Mouse (Mus musculus) gastrocnemius, postnatal 10 days (tissue): ENCODE results near the gene Plcl2. TPM values are rescaled to one million over a fixed set of nuclear protein-coding genes. Genes with fewer than 3 reads are reported as not detected.
A peak's percentile ranks its signal among the peaks of the same experiment; 100 is the strongest.

Experiments
- DNase-seq: peaks from one replicate; pipeline ENCODE4 v3.0.0; 2021; ENCODE audit warnings: mixed read lengths
- long read RNA-seq, 2 experiments: library from polyadenylated mRNA; stranded (forward); transcript quantifications; one replicate each; pipeline ENCODE4 v2.0.0; 2021
- total RNA-seq, 2 experiments: library from RNA; stranded (reverse); gene quantifications; 2 replicates each; pipeline ENCODE4 v1.2.3; 2021

The Plcl2 gene
- 10 to 100 TPM; 37.7 to 38.2 TPM for total RNA-seq
- long read RNA-seq, experiment 1, full-length matches to known transcripts, result 28 of 58 reads
- long read RNA-seq, experiment 1, partial matches to known transcripts, result 4 of 58 reads
- long read RNA-seq, experiment 1, other reads (novel, unspliced or antisense), result 26 of 58 reads
- long read RNA-seq, experiment 2, full-length matches to known transcripts, result 27 of 57 reads
- long read RNA-seq, experiment 2, partial matches to known transcripts, result 10 of 57 reads
- long read RNA-seq, experiment 2, other reads (novel, unspliced or antisense), result 20 of 57 reads

DNA sequence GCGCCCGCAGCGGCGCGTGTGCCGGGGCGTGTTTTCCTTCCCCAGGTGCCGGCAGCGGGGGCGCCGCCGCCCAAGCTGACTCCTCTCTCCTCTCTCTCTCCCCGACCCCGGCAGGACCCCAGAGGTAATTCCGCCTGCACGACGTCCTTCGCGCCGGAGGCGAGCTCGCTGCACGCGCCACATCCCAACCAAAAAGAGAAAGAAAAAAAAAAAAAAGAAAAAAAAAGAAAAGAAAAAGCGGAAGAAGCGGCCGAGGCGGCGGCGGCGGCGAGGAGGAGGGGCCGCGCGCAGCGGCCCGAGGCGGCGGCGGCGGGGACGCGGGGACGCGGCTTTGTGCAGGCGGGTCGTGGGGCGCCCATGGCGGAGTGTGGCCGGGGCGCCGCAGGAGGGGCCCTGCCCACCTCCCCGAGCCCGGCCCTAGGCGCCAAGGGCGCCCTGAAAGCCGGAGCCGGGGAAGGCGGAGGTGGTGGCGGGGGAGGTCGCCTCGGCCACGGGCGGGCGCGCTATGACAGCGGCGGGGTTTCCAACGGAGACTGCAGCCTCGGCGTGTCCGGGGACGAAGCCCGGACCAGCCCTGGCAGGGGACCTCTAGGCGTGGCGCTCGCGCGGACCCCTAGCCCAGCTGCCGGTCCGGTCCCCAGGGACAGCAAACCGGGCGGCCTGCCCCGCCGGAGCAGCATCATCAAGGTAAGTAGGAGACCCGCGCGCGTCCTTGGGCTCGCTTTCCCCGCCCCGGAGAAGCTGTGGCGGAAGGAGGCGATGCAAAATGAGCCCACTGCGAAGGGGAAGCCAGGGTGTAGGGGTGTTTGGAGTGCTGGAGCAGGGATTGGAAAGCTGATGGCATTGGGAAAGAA lies at the start of gene Plcl2:
Gene Plcl2 (plus strand): TSS at position 153 of the 854 bp plus-strand sequence.
- DNase-seq, result peak; percentile 69

DNA sequence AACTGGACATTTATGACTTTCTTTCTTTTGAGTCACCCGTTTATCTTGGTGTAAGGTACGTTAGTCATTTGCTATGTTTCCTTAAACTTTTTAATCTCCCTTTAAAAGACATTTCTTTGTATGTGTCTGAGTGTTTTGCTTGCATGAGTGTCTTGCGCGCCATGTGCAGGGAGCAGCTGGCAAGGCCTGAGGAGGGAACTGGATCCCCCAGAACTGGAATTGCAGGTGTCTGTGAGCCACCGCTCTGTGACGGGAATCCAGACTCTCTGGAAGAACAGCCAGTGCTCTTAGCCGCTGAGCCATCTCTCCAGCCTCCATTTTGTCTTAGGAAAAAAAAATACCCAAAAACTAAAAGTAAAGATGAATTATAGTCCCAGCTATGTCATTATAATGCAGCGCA lies 48.9 kb upstream of the Plcl2 start:
- no peak for DNase-seq

DNA sequence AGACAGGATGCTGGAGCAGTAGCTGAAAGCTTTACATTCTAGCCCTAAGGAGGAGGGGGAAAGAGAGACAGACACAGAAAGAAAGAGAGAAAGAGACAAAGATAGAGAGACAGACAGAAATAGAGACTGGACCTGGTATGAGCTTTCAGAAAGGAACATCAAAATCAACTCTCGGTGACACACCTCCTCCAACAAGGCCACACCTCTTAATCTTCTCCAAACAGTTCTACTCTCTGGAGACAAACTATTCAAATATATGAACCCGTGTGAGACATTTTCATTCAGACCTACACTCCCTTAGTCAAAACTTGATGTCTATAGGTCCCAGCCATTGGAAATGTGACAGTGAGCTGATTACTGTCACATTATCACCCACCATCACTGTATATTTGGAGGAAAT lies 41.8 kb upstream of the Plcl2 start:
- no peak for DNase-seq

DNA sequence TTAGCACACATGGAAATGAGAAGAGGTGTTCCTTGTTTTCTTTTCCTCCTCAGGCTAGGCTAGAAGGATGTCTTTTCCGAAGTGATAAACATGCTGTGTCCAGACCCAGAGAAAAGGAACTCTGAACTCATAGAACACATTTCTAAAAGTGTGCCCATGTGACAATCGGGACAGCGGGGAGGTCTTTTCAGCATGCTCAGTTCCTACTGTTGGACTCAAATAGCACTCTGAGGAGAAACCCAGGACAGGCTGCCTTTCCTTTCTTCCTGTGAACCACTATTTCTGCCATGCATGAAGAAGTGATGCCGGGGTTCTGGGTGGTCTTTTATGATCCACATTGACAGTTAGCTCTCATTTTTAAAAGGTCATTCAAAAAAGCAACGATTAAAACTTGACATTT lies 40.1 kb upstream of the Plcl2 start:
- no peak for DNase-seq

DNA sequence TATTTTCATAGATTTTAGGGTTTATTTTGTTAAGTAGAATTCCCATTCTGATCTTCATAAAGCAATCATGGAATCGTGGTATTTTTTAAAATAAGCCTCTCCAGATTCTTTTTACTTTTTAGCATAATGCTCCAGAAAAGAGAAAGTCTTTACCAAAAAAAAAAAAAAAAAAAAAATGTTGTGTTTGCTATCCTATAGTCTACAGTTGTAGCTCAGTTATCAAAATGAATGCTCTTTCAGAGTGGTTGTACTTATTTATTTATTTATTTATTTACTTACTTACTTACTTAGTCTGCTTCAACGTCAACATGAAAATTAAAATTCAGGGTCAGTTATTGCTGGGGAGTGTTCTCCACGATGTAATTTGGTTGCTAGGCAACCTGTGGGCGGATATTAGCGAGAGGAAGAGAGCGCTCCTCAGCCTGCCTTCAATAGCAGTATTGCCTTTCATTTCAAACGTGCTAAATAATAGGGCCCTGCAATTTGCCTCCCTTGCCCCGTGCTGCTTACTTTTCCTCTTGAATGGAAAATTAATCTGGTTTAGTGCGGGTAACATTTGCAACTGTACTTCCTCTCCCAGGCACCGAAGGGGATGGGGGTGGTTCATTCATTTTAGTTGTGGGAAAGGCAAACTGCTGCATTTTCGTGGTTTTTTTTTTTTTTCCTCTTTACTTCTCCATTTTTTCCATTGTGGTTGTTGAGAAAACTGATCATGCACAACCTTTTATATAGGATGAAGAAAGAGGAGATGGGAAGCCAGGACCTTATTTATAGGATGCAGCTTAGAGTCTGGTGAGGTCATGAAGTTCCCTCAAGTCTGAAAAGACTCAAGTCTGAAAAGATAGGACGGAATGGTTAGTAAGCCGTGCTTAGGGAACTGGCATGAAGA lies 39.4 kb upstream of the Plcl2 start:
- DNase-seq, result no peak

DNA sequence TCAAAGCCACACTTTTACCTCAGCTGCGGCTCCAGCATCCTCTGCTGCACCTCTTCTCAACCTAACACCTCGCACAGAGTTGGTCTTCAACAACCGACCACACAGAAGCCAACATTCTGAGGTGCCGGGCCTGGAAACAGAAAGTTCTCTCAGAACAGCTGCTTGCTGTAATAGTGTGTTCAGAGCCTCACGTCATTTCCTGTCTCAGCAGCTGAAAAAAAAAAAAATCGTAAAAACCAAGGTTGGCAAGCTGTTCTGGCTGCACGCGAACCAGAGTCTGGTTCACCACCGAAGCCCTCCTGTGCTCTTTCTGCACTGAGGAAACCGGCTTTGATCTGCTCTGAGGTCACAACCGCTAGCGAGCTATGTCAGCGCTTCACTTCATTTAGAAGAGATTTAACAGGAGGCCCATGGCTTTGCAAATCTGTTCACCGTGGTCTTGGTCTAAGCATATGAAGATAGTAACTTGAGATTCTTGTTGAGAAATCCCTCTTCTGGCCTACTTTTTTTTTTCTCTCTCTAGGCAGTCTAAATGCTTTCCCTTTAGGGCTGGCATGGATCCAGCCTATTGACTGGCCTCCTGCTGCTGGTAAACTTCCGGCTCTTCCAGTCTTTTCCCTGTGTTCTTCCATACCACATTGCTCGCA lies 38.6 kb upstream of the Plcl2 start:
- DNase-seq, result peak; percentile 19

DNA sequence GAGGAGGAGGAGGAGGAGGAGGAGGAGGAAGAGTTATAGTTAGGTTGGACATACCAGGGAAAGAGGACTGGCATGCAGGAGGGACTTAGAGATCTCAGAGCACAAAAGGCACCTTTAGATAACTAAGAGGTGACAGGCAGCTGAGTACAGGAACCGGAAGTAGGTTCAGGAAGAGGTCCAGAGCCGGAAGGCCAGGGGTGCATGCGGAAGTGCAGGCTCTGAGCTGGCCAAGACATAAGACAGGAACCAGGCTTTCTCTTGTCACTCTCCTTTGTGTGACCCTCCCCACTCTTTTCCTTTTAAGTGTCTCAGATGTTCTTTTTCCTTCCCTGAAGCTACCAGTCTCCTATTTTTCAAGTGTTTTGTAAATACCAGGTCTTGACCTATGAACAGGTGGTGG lies 38.0 kb upstream of the Plcl2 start:
- DNase-seq, result no peak

DNA sequence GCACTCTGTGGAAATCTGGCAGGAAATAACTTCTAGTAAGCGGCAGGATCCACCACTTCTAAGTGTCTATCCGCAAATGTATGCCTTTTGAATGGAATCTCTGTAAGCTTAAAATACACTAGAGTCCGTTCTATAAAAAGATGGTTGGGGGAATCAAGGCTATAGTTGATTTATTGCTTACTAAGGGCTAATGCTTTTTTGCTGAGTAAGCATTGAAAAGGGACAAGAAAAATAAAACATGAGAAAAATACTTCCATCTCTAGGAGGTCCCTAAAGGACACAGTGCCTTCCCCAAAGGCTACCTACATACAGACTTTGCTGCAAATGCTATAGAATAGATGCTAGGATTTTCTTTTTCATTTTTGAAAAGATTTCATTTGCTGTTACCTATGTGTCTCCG lies 31.9 kb upstream of the Plcl2 start:
- DNase-seq, result no peak

DNA sequence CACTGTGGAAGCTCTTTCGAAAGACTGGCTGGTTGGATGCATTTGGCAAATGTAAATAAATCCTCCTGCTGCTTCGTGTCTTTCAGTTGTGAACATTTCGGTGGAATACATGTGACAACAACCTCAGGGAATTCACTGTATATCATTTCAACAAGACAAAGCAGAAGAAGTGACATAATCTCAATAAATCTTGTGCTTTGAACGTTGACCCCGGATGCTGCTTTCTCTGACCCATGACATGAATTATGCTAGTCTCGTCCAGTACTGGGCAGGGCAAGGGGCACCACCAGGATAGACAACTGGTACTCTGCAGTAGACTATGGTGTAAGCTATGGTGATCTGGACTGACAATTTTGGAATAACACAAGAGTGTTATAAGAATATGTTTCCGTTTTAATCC lies 28.3 kb upstream of the Plcl2 start:
- DNase-seq, result no peak

DNA sequence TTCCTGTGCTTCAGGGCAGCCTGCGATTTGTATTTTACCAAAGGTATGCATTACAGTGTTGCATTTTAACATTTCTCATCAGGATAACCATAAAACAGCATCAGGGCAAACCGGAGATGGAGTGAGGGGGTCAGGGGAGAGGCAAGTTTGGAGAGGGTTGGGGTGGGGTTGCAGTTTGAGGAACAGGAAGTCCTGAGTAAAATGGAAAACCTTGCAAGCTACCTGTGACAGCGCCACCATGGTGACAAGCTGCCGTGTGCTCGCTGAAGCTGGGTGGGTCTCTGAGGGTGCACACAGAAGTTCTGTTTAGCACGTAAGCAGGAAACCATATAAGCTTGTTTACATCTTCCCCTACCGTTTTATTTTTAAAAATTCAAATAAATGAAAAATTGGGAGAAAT lies 25.5 kb upstream of the Plcl2 start:
- DNase-seq, result no peak

DNA sequence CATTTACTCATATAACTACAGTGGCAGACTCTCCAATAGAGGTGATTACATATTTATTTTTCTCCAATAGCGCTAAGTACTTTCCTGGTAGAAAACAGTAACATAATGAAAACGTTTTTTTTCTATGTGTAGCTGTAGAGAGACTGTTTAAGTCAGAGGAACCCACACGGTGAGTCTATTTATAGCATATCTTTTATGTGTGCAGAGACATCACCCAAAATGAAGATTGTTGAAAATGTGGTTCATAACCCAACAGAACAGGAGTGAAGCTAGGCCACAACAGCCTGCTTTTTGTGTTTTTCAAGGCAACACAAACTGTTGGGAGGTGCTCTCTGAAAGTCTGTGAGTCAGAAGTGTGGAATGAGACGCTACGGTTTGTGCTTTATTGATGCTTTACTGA lies 24.2 kb upstream of the Plcl2 start:
- no peak for DNase-seq

DNA sequence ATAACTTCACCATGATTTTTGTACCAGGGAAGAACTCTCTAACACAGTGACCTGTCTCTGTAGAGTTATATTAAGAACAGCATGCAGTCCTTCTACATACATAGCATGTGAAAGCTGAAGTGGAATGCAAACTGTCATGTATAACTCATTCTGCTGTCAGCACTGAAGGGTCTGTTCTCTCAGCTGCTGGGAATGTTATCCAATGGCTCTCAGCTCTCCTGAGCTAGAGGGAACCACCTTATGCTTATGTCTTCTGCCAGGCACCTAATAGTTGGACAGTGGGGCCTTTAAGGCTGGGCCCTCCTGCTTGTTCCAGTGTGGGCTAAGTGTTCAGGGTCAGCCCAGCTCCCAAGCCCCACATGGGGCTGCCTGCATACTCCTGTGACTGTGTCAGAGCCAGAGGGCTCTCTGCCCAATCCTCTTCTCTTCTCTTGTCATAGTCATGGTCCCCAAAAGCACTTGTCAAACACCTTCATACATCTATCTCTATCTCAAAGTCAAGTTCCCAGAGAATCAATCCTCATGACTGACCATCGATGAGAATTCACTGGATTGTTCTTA lies 22.1 kb upstream of the Plcl2 start:
- DNase-seq, result no peak

DNA sequence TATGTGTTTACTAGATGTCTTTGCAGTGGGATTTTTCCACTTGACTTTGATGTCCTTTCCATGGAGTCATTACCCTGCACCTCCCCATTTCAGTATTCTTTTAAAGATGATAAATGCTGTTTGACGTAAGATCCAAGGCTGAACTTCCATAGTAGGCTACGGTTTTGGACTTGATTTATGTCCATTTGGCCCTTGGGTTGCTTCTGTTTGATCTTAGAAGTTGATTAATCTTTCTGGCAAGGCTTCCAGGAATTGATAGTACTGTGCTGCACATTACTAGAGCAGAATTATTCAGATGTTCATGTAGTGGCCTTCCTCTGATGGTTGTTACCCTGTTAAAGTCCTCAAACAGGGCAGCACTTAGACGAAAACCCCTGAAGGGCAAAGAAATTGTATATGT lies 21.5 kb upstream of the Plcl2 start:
- DNase-seq, result no peak

DNA sequence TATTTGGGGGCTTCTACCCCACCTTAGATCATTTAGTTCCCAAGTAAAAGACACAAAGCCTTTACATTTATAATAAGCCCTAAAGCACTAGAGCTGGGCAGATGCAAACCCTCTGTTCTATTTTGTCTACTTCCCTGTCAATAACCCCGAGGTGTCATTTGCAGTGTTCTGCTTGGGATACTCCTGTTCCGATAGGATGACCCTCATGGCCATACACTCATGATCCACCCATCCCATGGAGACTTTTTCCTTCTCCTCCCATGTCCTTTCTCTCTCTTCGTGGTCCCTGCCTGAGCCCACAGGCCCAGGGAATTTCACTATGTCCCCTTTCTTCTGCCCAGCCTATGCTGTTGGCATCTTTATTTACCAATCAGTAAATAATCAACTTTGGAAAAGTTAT lies 20.8 kb upstream of the Plcl2 start:
- no peak for DNase-seq

DNA sequence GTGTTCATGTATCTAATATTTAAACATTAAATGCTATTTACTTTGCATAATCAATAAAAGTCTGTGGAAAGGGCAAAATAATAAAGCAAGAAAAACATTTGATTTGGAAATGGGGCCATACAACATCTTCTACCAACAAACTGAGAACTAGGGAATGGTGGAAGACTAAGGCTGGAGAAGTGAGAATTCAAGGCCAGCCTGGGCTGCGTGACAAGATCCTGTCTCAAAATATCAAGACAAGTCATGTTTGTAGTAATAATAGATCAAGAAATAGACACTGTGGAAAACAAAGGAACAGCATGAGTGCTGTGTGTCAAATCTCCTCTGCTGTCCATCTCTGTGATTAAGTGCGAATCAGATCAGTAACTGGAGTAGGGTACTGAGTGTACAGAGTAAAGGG lies 20.3 kb upstream of the Plcl2 start:
- no peak for DNase-seq

DNA sequence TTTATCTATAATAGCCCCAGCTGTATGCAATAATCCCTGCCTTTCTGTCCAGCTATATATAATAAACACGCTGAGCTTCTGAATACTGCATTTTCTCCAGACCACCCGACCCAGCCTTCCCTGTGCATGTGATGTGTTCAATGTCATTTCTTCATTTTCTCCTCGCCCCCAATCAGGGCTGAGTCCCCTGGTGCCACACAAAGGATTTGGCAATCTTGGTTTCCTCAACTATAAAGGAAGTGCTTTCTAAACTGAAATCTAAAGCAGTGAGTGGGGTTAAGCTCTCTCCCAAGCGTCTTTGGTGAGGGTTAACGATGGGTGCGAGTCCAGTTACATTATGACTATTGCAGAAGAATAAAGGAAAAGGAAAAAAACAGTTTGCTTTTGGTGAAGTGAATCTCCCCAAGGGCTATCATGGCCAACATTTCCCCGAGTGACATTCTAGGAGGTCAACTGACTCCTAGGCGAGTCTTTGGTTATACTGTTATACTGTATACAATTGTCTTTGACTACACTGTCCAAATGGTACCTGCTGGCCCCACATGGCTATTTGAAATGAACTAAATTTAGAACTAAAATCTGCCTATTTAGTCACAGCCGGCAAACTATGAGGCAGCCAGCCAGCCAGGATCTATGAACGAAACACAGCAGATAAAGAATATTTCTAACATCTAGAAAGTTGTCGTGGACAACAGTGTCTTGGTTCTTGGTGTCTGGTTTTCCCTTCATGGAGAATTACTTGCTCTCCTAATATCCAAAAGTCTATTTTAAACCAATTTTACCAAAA lies 18.4 kb upstream of the Plcl2 start:
- DNase-seq, result no peak

DNA sequence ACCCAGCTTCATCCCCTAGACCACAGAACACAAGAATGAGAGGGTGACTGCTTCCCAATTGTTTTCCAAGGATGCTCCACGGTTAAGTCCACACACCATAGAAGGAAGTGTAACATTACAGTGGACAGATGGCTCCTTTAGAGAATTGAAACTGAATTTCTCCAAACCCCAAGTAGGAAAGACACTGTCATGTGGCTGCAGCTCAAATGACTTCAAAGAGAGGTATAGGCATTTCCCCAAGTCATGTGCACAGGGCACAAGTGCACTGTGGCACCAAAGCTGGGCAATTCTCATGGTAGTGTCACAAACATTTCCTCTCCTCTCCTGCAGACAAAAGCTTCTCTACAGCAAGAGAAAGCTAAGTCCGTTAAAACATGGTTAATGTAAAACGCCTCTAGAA lies 17.7 kb upstream of the Plcl2 start:
- no peak for DNase-seq

DNA sequence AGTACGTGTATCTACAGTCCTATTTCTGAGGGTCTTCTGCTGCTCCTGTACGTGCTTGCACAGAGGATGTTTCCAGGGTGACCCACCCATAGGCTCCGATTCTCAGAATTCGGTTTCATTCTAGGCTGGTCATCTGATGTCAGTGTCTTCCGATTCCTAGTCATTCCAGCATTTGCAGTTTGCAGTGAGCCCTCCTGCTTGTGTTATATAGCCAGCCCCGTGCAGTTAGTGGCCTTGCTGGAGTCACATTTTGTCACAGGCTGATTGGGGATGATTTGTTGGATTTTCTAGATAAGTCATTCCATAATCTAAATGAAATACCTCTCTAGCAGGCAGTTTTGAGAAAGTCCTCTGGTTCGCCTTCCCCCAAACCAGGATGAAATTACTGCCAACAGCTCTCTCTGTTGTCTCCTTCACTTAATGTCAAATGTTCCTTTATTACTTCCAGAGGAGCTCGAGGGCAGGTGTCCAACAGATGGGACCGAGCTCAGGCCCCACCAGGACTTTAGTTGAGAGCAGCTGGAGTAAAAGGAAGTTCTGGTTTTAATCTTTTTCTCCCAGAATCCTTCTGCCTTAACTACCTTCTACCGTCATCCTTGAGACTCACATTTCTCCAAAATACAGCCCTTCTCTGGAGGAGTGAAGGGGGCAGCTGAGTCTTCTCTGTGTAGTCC lies 13.8 kb upstream of the Plcl2 start:
- peak; percentile 19 for DNase-seq

DNA sequence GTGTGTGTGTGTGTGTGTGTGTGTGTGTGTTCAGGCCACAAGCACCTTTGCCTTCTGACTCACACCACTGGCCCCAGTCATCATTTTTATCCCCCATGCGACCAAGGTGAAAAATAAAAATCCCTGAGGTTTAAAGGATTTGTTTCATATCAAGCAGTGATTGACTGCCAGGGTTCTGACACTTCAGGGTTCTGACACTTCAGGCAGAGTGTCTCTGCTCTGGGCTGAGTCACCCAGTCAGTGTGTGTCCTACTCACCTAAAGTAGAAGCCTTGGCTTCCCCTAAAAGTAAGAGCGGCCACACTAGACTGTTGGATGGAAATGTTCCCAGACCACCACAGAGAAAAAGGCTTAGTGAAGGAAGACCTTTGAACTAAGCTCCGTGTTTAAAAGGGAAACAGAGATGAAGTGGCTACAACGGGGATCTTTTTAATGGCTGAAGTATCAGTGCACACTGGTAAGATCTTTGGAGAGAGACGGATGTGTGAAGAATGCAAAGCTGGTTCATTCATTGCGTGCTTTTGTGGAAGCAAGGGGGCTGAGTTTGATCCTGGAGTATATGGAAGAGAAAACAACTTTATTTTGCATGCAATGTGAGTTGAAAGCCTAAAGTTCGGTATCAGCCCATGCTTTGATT lies 11.0 kb upstream of the Plcl2 start:
- DNase-seq, result no peak
